Mouse (Mus musculus) lung, adult 2 months (tissue): Measurements from ENCODE around the gene Hoxc8. TPM values are rescaled to one million over a fixed set of nuclear protein-coding genes. Genes with fewer than 3 reads are reported as not detected.

Experiments used
- DNase-seq: peaks from one replicate; pipeline ENCODE4 v3.0.0; 2022
- H3K4me1 ChIP-seq: fragments of 200-500 bp; 2 replicates; pipeline ENCODE4 v1.6.1; 2011; ENCODE audit warnings: low read length; ENCODE audit not compliant: control insufficient read depth, insufficient read depth
- H3K4me3 ChIP-seq: fragments of 200-500 bp; replicated peaks from 2 replicates; pipeline ENCODE3; 2011; ENCODE audit warnings: low read depth, mild to moderate bottlenecking, control low read depth, low read length; ENCODE audit errors: extremely low read depth
- CTCF ChIP-seq: fragments of 200-500 bp; IDR thresholded peaks from 2 replicates; pipeline ENCODE4 v1.5.1; 2011; ENCODE audit warnings: mild to moderate bottlenecking, low read length, control low read depth; ENCODE audit not compliant: insufficient read depth
- POLR2A ChIP-seq: fragments of 200-500 bp; IDR thresholded peaks from 2 replicates; pipeline ENCODE4 v1.6.1; 2011; ENCODE audit warnings: low read depth, mild to moderate bottlenecking, control low read depth, low read length, borderline replicate concordance; ENCODE audit errors: extremely low read depth
- WGBS: fragments of 180-500 bp; shearing (Covaris S2); methylation state at CpG from one replicate; pipeline ENCODE4 v1.1.7; 2018; 5-methylcytosine and 5-hydroxymethylcytosine counted together
- polyA plus RNA-seq: library from polyadenylated mRNA; depleted of rRNA; stranded (reverse); fragments of >200 nt; gene quantifications from 2 replicates; pipeline ENCODE4 v1.2.3, GENCODE M21; 2012; rRNA removed

The Hoxc8 gene
- polyA plus RNA-seq, 1 experiment: not detected

DNA sequence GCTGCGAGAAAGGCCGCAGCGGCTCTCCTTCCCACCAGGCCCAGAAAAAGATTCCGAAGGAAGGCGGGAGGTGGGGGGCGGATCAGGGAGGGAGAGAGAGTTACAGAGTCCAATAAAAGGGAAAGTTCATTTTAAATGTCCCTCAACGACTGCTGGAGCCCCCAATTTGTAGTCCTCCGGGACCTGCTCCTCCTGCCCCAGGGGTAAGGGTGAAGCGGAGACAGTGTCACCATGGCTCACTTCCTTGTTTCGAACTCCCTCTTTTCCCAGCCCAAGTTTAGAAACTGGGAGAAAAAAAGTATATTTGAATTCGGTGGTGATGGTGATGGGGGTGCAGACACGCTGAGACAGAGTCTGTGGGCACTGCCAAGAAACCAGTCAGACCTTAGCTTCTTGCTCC lies 50.2 kb downstream of the Hoxc8 start:
- no peak overlapping the region for H3K4me3 ChIP-seq
- WGBS: 36% methylated on average over 12 of the region's 12 CpGs

DNA sequence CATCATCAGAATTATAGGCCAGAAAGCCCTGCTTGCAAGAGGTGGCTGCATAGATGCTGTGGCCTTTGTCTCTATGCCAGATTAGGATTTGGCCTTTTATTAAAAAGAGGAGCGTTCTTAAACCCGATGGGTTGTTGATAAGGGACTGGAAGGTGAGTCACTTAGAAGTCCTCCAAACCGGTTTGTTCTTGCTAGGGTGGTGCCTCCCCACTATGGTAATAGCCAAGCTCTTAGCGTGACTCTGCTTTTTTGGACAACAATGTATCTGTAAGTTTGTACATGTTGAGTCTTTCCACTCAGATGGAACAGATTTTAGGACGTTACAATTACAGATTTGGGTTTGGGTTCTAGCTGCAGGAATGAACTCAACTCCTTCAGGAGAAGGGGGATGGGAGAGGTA lies 51.2 kb downstream of the Hoxc8 start:
- WGBS: 34% methylated on average over 5 of the region's 5 CpGs
- no peak for DNase-seq
- no peaks in the 10 kb centered on the region for H3K4me1 ChIP-seq
- no peak overlapping the region for H3K4me3 ChIP-seq
- no peak for TF ChIP-seq POLR2A
- no peak for TF ChIP-seq CTCF

More for the DNA sequence above, 50.2 kb downstream of the Hoxc8 start:
- DNase-seq: no peak
- no peak for TF ChIP-seq CTCF
- TF ChIP-seq POLR2A: no peak
- H3K4me1 ChIP-seq: no peaks in the 10 kb centered on the region

DNA sequence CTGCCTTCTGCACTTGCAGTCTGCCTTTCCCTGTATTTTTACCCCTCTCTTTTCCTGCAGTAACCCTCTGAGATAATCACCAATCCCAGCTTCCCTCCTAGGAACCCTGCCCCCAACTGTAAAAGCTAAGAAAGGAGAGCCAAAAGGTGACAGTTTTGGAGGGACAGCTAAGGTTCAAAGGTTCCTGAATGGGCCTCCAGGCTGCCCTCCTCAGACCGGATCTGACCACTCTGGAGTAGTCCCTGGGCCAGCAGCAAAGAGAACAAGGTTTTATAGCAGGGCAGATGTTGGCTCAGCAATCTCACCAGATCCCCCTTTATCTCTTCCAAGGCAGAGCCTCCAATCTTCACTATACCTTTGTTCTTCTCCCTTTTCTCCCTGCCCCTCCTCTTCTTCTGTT lies 51.8 kb downstream of the Hoxc8 start:
- DNase-seq: no peak
- no peaks in the 10 kb centered on the region for H3K4me1 ChIP-seq
- 5% methylated on average over 1 of the region's 1 CpGs for WGBS
- TF ChIP-seq CTCF (no peak), POLR2A (no peak)
- no peak overlapping the region for H3K4me3 ChIP-seq

Other genes starting within 250 kb of the Hoxc8 start
- gene Hoxc13, start 69.5 kb upstream of the Hoxc8 start, polyA plus RNA-seq: not detected in 2 replicates
- not detected in 2 replicates for gene Hoxc12, start 53.9 kb upstream of the Hoxc8 start, polyA plus RNA-seq
- gene Hoxc11, start 36.2 kb upstream of the Hoxc8 start, polyA plus RNA-seq: not detected in 2 replicates
- gene Hoxc10, start 23.8 kb upstream of the Hoxc8 start, polyA plus RNA-seq: not detected in 2 replicates
- 0.36 and 1.6 TPM in 2 replicates for gene Hoxc5, start 23.2 kb upstream of the Hoxc8 start, polyA plus RNA-seq
- gene Hoxc9, start 14.2 kb upstream of the Hoxc8 start, polyA plus RNA-seq: not detected in 2 replicates
- gene Hoxc6, start 7.7 kb downstream of the Hoxc8 start, polyA plus RNA-seq: 0.34 TPM in 1 of 2 replicates, not detected in the other
- 0.31 and 1.1 TPM in 2 replicates for gene Hoxc4, start 28.3 kb downstream of the Hoxc8 start, polyA plus RNA-seq
- gene Smug1, start 176.5 kb downstream of the Hoxc8 start, polyA plus RNA-seq: 16.5 and 18.1 TPM in 2 replicates
- gene Cbx5, start 249.2 kb downstream of the Hoxc8 start, polyA plus RNA-seq: 12.2 and 20.0 TPM in 2 replicates
- gene Hnrnpa1, start 249.8 kb downstream of the Hoxc8 start, polyA plus RNA-seq: 49.1 and 93.5 TPM in 2 replicates